Mouse (Mus musculus) ES-E14 (cell line): Measurements from ENCODE around the gene Zfp37. TPM values are rescaled to one million over a fixed set of nuclear protein-coding genes. Genes with fewer than 3 reads are reported as not detected.

Experiments used
- DNase-seq: peaks from one replicate; pipeline ENCODE4 v3.0.0-alpha.2; 2013; ENCODE audit warnings: low read depth, low spot score
- H3K27ac ChIP-seq: 2 replicates; pipeline ENCODE4 v1.5.1; 2012; ENCODE audit warnings: low read depth, mild to moderate bottlenecking, low read length, moderate library complexity, mixed read lengths; ENCODE audit not compliant: poor library complexity, insufficient read depth, severe bottlenecking
- H3K36me3 ChIP-seq: 2 replicates; pipeline ENCODE4 v1.6.1; 2012; ENCODE audit warnings: mild to moderate bottlenecking, low read length, moderate library complexity, mixed read lengths; ENCODE audit not compliant: control insufficient read depth, poor library complexity, insufficient read depth, severe bottlenecking
- H3K4me1 ChIP-seq, 2 experiments: fragments of 150-350 bp in 1 of 2; sonication (generic) in 1 of 2; 2 replicates each; pipeline ENCODE4 v1.6.1; 2012; ENCODE audit warnings: low read length in 2 of 2, mild to moderate bottlenecking in 1 of 2, mixed read lengths in 1 of 2; ENCODE audit not compliant: control insufficient read depth in 2 of 2, insufficient read depth in 2 of 2, poor library complexity in 1 of 2
- H3K4me3 ChIP-seq, 2 experiments: fragments of 150-350 bp in 1 of 2; sonication (generic) in 1 of 2; 2 replicates each; pipeline ENCODE4 v1.5.1; 2012; ENCODE audit warnings: low read length in 2 of 2, low read depth in 1 of 2, mild to moderate bottlenecking in 1 of 2, mixed read lengths in 1 of 2; ENCODE audit not compliant: insufficient read depth in 1 of 2, poor library complexity in 1 of 2, severe bottlenecking in 1 of 2
- H3K9ac ChIP-seq: 2 replicates; pipeline ENCODE4 v1.6.1; 2012; ENCODE audit warnings: low read depth, mild to moderate bottlenecking, low read length, mixed read lengths; ENCODE audit not compliant: poor library complexity, insufficient read depth, severe bottlenecking
- H3K9me3 ChIP-seq: fragments of 150-350 bp; sonication (generic); 2 replicates; pipeline ENCODE4 v1.6.1; 2012; ENCODE audit warnings: low read depth, mild to moderate bottlenecking, low read length; ENCODE audit not compliant: control insufficient read depth, insufficient read depth
- CHD2 ChIP-seq: IDR thresholded peaks from 2 replicates; pipeline ENCODE4 v1.6.1; 2014; ENCODE audit warnings: mild to moderate bottlenecking, low read depth, low read length, inconsistent platforms
- HCFC1 ChIP-seq: IDR thresholded peaks from 2 replicates; pipeline ENCODE4 v1.6.1; 2012; ENCODE audit warnings: low read length, inconsistent platforms, borderline replicate concordance; ENCODE audit not compliant: insufficient read depth
- MAFK ChIP-seq: IDR thresholded peaks from 2 replicates; pipeline ENCODE4 v1.6.1; 2014; ENCODE audit warnings: mild to moderate bottlenecking, low read depth, low read length, inconsistent platforms; ENCODE audit not compliant: insufficient read depth
- ZC3H11A ChIP-seq: IDR thresholded peaks from 2 replicates; pipeline ENCODE4 v1.6.1; 2012; ENCODE audit warnings: low read depth, mild to moderate bottlenecking, inconsistent platforms, low read length, borderline replicate concordance
- ZNF384 ChIP-seq: IDR thresholded peaks from 2 replicates; pipeline ENCODE4 v1.6.1; 2012; ENCODE audit warnings: low read depth, low read length, inconsistent platforms
- in situ Hi-C, 2 experiments: fragments of 600-800 bp; cut with MboI; formaldehyde crosslinking; loops; one replicate each; pipeline ENCODE4 v1.15.1; 2025; ENCODE audit warnings: low sequenced_read_pairs in 2 of 2, inconsistent platforms in 1 of 2; ENCODE audit not compliant: unreplicated experiment in 2 of 2
- total RNA-seq: library from RNA; depleted of rRNA; stranded (reverse); fragments of 300-350 nt; gene quantifications from 2 replicates; pipeline ENCODE4 v1.2.3, GENCODE M21; 2012

Zfp37 gene
- total RNA-seq, 1 experiment: 6.2 TPM

- peaks cover 0 to 10% of the 10 kb centered on the region in 2 experiments; a peak in 1 of 4 replicates for H3K4me1 ChIP-seq
- no peak overlapping the region for H3K27ac ChIP-seq
- TF ChIP-seq ZNF384: peak; percentile 97
- TF ChIP-seq CHD2: no peak
- TF ChIP-seq MAFK: no peak
- TF ChIP-seq HCFC1: no peak
- TF ChIP-seq ZC3H11A: peak; percentile 71
- in situ Hi-C loops: no loop called here
- H3K4me3 ChIP-seq: no peak overlapping the region
- no peaks in the 10 kb centered on the region for H3K9me3 ChIP-seq
- H3K9ac ChIP-seq: no peak overlapping the region
- H3K36me3 ChIP-seq: no peaks in the 10 kb centered on the region
- DNase-seq: no peak
These were observed 32.4 kb upstream of the Zfp37 start for GRCm38 (mm10) chr4:62263133-62263844.

GRCm38 (mm10) chr4:62262276-62262675 lies 31.4 kb upstream of the Zfp37 start, which contains the start of gene Slc31a2:
Slc31a2 (plus strand) TSS chr4:62262562.
- Histone ChIP-seq H3K36me3 (no peaks in the 10 kb centered on the region), H3K4me3 (no peak within 1 kb of the TSS), H3K27ac (no peak within 1 kb of the TSS), H3K9ac (no peak within 1 kb of the TSS), H3K9me3 (no peaks in the 10 kb centered on the region), H3K4me1 (peaks cover 0 to 12% of the 10 kb centered on the region in 2 experiments; a peak in 1 of 4 replicates)
- DNase-seq: no peak
- TF ChIP-seq ZNF384: no peak
- in situ Hi-C loops: no loop called here

- H3K4me3 ChIP-seq: no peak overlapping the region
- in situ Hi-C loops: no loop called here
- peak; percentile 62 for DNase-seq
- H3K9me3 ChIP-seq: no peaks in the 10 kb centered on the region
- H3K4me1 ChIP-seq: 0 out of 4 replicates have a peak, but pooled peaks cover 0 to 3% of the 10 kb centered on the region in 2 experiments
- TF ChIP-seq ZC3H11A: no peak
- TF ChIP-seq HCFC1: no peak
- no peak for TF ChIP-seq CHD2
- no peak for TF ChIP-seq ZNF384
- no peak for TF ChIP-seq MAFK
- no peak overlapping the region for H3K27ac ChIP-seq
- no peaks in the 10 kb centered on the region for H3K36me3 ChIP-seq
- no peak overlapping the region for H3K9ac ChIP-seq
These were observed 26.1 kb upstream of the Zfp37 start for GRCm38 (mm10) chr4:62256931-62257330.

- DNase-seq: peak; percentile 54
- no peak overlapping the region for H3K27ac ChIP-seq
- H3K4me3 ChIP-seq: no peak overlapping the region
- peaks cover 8 to 12% of the 10 kb centered on the region in 2 experiments for H3K4me1 ChIP-seq
- H3K36me3 ChIP-seq: no peaks in the 10 kb centered on the region
- in situ Hi-C loops: no loop called here
- TF ChIP-seq MAFK (no peak), HCFC1 (no peak), ZC3H11A (no peak), CHD2 (no peak), ZNF384 (no peak)
- no peaks in the 10 kb centered on the region for H3K9me3 ChIP-seq
- H3K9ac ChIP-seq: no peak overlapping the region
These were observed 23.7 kb upstream of the Zfp37 start for GRCm38 (mm10) chr4:62254551-62254950.

GRCm38 (mm10) chr4:62251776-62252175 lies 20.9 kb upstream of the Zfp37 start:
- no peak overlapping the region for H3K4me3 ChIP-seq
- TF ChIP-seq ZNF384: no peak
- no peak for TF ChIP-seq HCFC1
- TF ChIP-seq MAFK: no peak
- TF ChIP-seq CHD2: no peak
- no peak for TF ChIP-seq ZC3H11A
- H3K9ac ChIP-seq: no peak overlapping the region
- in situ Hi-C loops: no loop called here
- no peaks in the 10 kb centered on the region for H3K9me3 ChIP-seq
- peaks cover 8 to 22% of the 10 kb centered on the region in 2 experiments for H3K4me1 ChIP-seq
- H3K36me3 ChIP-seq: no peaks in the 10 kb centered on the region
- no peak overlapping the region for H3K27ac ChIP-seq
- no peak for DNase-seq
